ENCODE assay signal across 9 mouse cellular contexts in the genomic region with DNA sequence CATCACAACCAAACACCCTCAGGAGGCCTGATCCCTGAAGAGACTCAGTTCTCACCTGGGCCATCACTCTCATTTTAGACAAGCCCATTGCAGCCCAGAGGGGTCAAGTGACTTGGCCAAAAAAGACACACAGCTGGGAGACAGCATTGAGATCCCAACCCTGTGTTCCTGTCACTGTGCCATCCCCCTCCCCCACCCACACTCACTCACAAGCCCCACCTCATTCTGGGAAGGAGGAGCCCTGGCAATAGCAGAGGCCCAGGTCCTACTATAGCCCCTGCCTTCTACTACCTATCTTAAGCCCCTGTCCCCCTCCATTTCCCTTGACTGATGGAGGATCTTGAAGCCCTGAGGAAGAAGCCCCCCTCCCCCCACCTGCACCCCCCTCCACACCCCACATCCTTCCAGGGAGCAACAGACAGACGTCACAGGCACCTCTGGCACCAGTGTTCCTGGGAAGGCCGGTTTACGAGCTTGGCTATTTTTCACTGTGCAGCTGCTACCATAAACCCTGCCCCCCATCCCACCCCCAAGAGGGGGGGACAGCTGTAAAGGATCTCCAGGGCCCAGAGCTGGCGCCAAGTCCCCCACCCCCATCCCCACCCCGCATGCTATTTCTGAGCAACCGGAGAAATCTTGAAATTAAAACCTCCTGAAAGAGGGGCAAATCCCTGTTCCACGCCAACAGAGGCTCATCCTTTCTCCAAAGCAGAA. TPM values are rescaled to one million over a fixed set of nuclear protein-coding genes. Genes with fewer than 3 reads are reported as not detected.
DNase-seq lines count a peak whose midpoint lies in the region; ATAC-seq lines count a peak whose summit lies in the region.
"Had no signal": no experiment of that assay in that cellular context is flagged by ENCODE, and none has a peak within 500 bp of the region (broad histone marks: within the 10 kb centered on the region; RNA-seq: fewer than 3 reads in every experiment).

No protein-coding gene starts in this region.

- WGBS in embryonic facial prominence, embryonic 12.5 days: 13% methylated on average over 7 of the region's 7 CpGs
- 14% methylated on average over 7 of the region's 7 CpGs for WGBS in kidney, embryonic 14.5 days
- 57% methylated on average over 7 of the region's 7 CpGs for WGBS in liver, embryonic 12.5 days (ENCODE audit: insufficient replicate concordance)
- 50% methylated on average over 7 of the region's 7 CpGs for WGBS in hindbrain, embryonic 11.5 days

- no peak overlapping the region for H3K9ac ChIP-seq in embryonic facial prominence, embryonic 12.5 days
- H3K9ac ChIP-seq in kidney, embryonic 14.5 days (ENCODE audit: low read depth, low read length): no peak overlapping the region
- H3K9ac ChIP-seq in liver, embryonic 12.5 days: no peak overlapping the region
- H3K9ac ChIP-seq in hindbrain, embryonic 11.5 days (ENCODE audit: low read depth, low read length): no peak overlapping the region

- no peak overlapping the region; the same call in 1 of the 2 replicates for H3K4me2 ChIP-seq in embryonic facial prominence, embryonic 12.5 days (replicated peaks)
- H3K4me2 ChIP-seq in kidney, embryonic 14.5 days (replicated peaks; ENCODE audit: low read depth, low read length): 0 out of 2 replicates have a peak overlapping the region, but pooled peaks have one; percentile 2
- no peak overlapping the region for H3K4me2 ChIP-seq in liver, embryonic 12.5 days
- no peak overlapping the region for H3K4me2 ChIP-seq in hindbrain, embryonic 11.5 days (replicated peaks; ENCODE audit: low read depth, low read length)

- no peak overlapping the region for H3K4me3 ChIP-seq in embryonic facial prominence, embryonic 12.5 days
- no peak overlapping the region for H3K4me3 ChIP-seq in kidney, embryonic 14.5 days (ENCODE audit: low read length)
- no peak overlapping the region for H3K4me3 ChIP-seq in liver, embryonic 12.5 days
- H3K4me3 ChIP-seq in hindbrain, embryonic 11.5 days (ENCODE audit: low read depth, low read length): no peak overlapping the region

- H3K36me3 ChIP-seq in embryonic facial prominence, embryonic 12.5 days: peaks cover 16% of the 10 kb centered on the region
- no peaks in the 10 kb centered on the region for H3K36me3 ChIP-seq in kidney, embryonic 14.5 days (ENCODE audit: control insufficient read depth, insufficient read depth, low read length)
- no peaks in the 10 kb centered on the region for H3K36me3 ChIP-seq in liver, embryonic 12.5 days
- no peaks in the 10 kb centered on the region for H3K36me3 ChIP-seq in hindbrain, embryonic 11.5 days (ENCODE audit: control insufficient read depth, insufficient read depth, low read length)

- H3K4me1 ChIP-seq in embryonic facial prominence, embryonic 12.5 days: peaks cover 27% of the 10 kb centered on the region
- H3K4me1 ChIP-seq in kidney, embryonic 14.5 days (ENCODE audit: control insufficient read depth, insufficient read depth, low read length): peaks cover 28% of the 10 kb centered on the region
- H3K4me1 ChIP-seq in liver, embryonic 12.5 days: peaks cover 32% of the 10 kb centered on the region
- no peaks in the 10 kb centered on the region for H3K4me1 ChIP-seq in hindbrain, embryonic 11.5 days (replicated peaks; ENCODE audit: control insufficient read depth, insufficient read depth, low read length)

- H3K27ac ChIP-seq in embryonic facial prominence, embryonic 12.5 days: peak overlapping the region; percentile 82
- H3K27ac ChIP-seq in kidney, embryonic 14.5 days (ENCODE audit: low read depth, low read length): peak overlapping the region; percentile 85; the same call in 1 of the 2 replicates
- H3K27ac ChIP-seq in liver, embryonic 12.5 days: no peak overlapping the region; the same call in 1 of the 2 replicates
- no peak overlapping the region for H3K27ac ChIP-seq in hindbrain, embryonic 11.5 days (ENCODE audit: low read depth, low read length)

- no peaks in the 10 kb centered on the region for H3K27me3 ChIP-seq in embryonic facial prominence, embryonic 12.5 days
- no peaks in the 10 kb centered on the region for H3K27me3 ChIP-seq in kidney, embryonic 14.5 days (ENCODE audit: control insufficient read depth, insufficient read depth, low read length)
- H3K27me3 ChIP-seq in liver, embryonic 12.5 days (replicated peaks): peaks cover 10% of the 10 kb centered on the region
- no peaks in the 10 kb centered on the region for H3K27me3 ChIP-seq in hindbrain, embryonic 11.5 days (ENCODE audit: control insufficient read depth, insufficient read depth, low read length)

- intact Hi-C loops in heart, postnatal 10 days (cut with DNase I): no loop called here

- no peaks in the 10 kb centered on the region for H3K9me3 ChIP-seq in embryonic facial prominence, embryonic 12.5 days
- no peaks in the 10 kb centered on the region for H3K9me3 ChIP-seq in kidney, embryonic 14.5 days (ENCODE audit: control insufficient read depth, low read length)
- H3K9me3 ChIP-seq in liver, embryonic 12.5 days (replicated peaks): no peaks in the 10 kb centered on the region
- no peaks in the 10 kb centered on the region for H3K9me3 ChIP-seq in hindbrain, embryonic 11.5 days (ENCODE audit: control insufficient read depth, low read length)

- ATAC-seq in embryonic facial prominence, embryonic 12.5 days (ENCODE audit: insufficient number of reproducible peaks, insufficient read depth, low FRiP score, low TSS enrichment): 0 out of 2 replicates have a peak, but pooled peaks have one; percentile 18
- peak; percentile 78 for ATAC-seq in kidney, embryonic 14.5 days (ENCODE audit: low FRiP score, low TSS enrichment)
- no peak for ATAC-seq in cerebellum, adult (ENCODE audit: insufficient number of reproducible peaks, low FRiP score, low TSS enrichment)
- ATAC-seq in liver, embryonic 12.5 days: no peak
- no peak for ATAC-seq in hindbrain, embryonic 11.5 days (ENCODE audit: low FRiP score)

- DNase-seq in heart, postnatal 10 days: peak; percentile 53 to 57
- DNase-seq in heart, adult 9 months (ENCODE audit: low spot score in 2 of 2): no peak
- peak; percentile 62 to 88 for DNase-seq in lung, postnatal 4 days
- DNase-seq in hindbrain, embryonic 11.5 days (ENCODE audit: low spot score): no peak
- DNase-seq: adrenal gland, adult 2 months had no signal

RNA-seq across cellular contexts. Expression of a gene that starts 11.1 kb away (rescaled TPM):
- 10 to 100 TPM; 14.6 to 18.5 TPM for total RNA-seq in heart, postnatal 10 days (2021)
- 116 and 118 TPM in 2 replicates for polyA plus RNA-seq in embryonic facial prominence, embryonic 12.5 days (2016; fragmentation: Nextera tagmentation; extraction: Ambion mirVana)
- polyA plus RNA-seq in kidney, embryonic 14.5 days (2014; fragmentation: Nextera tagmentation; extraction: Ambion mirVana): 17.6 and 24.8 TPM in 2 replicates
- 7.2 and 9.8 TPM in 2 replicates for polyA plus RNA-seq in liver, embryonic 12.5 days (2016; fragmentation: Nextera tagmentation; extraction: Ambion mirVana)
- polyA plus RNA-seq in hindbrain, embryonic 11.5 days (2014; fragmentation: Nextera tagmentation; extraction: Ambion mirVana): 18.8 and 21.3 TPM in 2 replicates

RNA-seq across cellular contexts. Expression of a gene that starts 16.7 kb away (rescaled TPM):
- 100 to 1,000 TPM; 122 to 123 TPM for total RNA-seq in heart, postnatal 10 days (2021)
- 109 and 111 TPM in 2 replicates for polyA plus RNA-seq in embryonic facial prominence, embryonic 12.5 days (2016; fragmentation: Nextera tagmentation; extraction: Ambion mirVana)
- 106 and 129 TPM in 2 replicates for polyA plus RNA-seq in kidney, embryonic 14.5 days (2014; fragmentation: Nextera tagmentation; extraction: Ambion mirVana)
- 109 and 112 TPM in 2 replicates for polyA plus RNA-seq in liver, embryonic 12.5 days (2016; fragmentation: Nextera tagmentation; extraction: Ambion mirVana)
- polyA plus RNA-seq in hindbrain, embryonic 11.5 days (2014; fragmentation: Nextera tagmentation; extraction: Ambion mirVana): 108 TPM in 2 replicates

RNA-seq across cellular contexts. Expression of a gene that starts 16.9 kb away (rescaled TPM):
- 10 to 100 TPM; 19.6 to 20.5 TPM for total RNA-seq in heart, postnatal 10 days (2021)
- polyA plus RNA-seq in embryonic facial prominence, embryonic 12.5 days (2016; fragmentation: Nextera tagmentation; extraction: Ambion mirVana): 87.8 and 88.3 TPM in 2 replicates
- polyA plus RNA-seq in kidney, embryonic 14.5 days (2014; fragmentation: Nextera tagmentation; extraction: Ambion mirVana): 30.0 and 53.0 TPM in 2 replicates
- 39.9 and 40.4 TPM in 2 replicates for polyA plus RNA-seq in liver, embryonic 12.5 days (2016; fragmentation: Nextera tagmentation; extraction: Ambion mirVana)
- polyA plus RNA-seq in hindbrain, embryonic 11.5 days (2014; fragmentation: Nextera tagmentation; extraction: Ambion mirVana): 45.1 and 51.1 TPM in 2 replicates

RNA-seq across cellular contexts. Expression of a gene that starts 43.2 kb away (rescaled TPM):
- 1 to 10 TPM; 2.0 to 2.1 TPM for total RNA-seq in heart, postnatal 10 days (2021)
- polyA plus RNA-seq in embryonic facial prominence, embryonic 12.5 days (2016; fragmentation: Nextera tagmentation; extraction: Ambion mirVana): 1.5 and 1.9 TPM in 2 replicates
- 1.2 and 1.4 TPM in 2 replicates for polyA plus RNA-seq in kidney, embryonic 14.5 days (2014; fragmentation: Nextera tagmentation; extraction: Ambion mirVana)
- 10.8 and 11.6 TPM in 2 replicates for polyA plus RNA-seq in liver, embryonic 12.5 days (2016; fragmentation: Nextera tagmentation; extraction: Ambion mirVana)
- polyA plus RNA-seq in hindbrain, embryonic 11.5 days (2014; fragmentation: Nextera tagmentation; extraction: Ambion mirVana): 0.96 and 1.0 TPM in 2 replicates

RNA-seq across cellular contexts. Expression of a gene that starts 53.6 kb away (rescaled TPM):
- 1 to 10 TPM; 5.4 to 5.8 TPM for total RNA-seq in heart, postnatal 10 days (2021)
- polyA plus RNA-seq in embryonic facial prominence, embryonic 12.5 days (2016; fragmentation: Nextera tagmentation; extraction: Ambion mirVana): 4.9 and 5.1 TPM in 2 replicates
- polyA plus RNA-seq in kidney, embryonic 14.5 days (2014; fragmentation: Nextera tagmentation; extraction: Ambion mirVana): 2.2 and 4.3 TPM in 2 replicates
- polyA plus RNA-seq in liver, embryonic 12.5 days (2016; fragmentation: Nextera tagmentation; extraction: Ambion mirVana): 2.9 and 3.3 TPM in 2 replicates
- polyA plus RNA-seq in hindbrain, embryonic 11.5 days (2014; fragmentation: Nextera tagmentation; extraction: Ambion mirVana): 3.3 and 3.8 TPM in 2 replicates

Comparison
In these comparisons a context has a peak if more than half of its experiments do, and no peak if none do; other contexts are left out.
1. DNase-seq: peak in heart, postnatal 10 days (2 of 2) and lung, postnatal 4 days (2 of 2); none in heart, adult 9 months (0 of 2) and hindbrain, embryonic 11.5 days (single experiment).
2. ATAC-seq: peak in embryonic facial prominence, embryonic 12.5 days (single experiment) and kidney, embryonic 14.5 days (single experiment); none in cerebellum, adult (single experiment), liver, embryonic 12.5 days (single experiment) and hindbrain, embryonic 11.5 days (single experiment).
3. H3K27ac ChIP-seq: peak in embryonic facial prominence, embryonic 12.5 days (single experiment) and kidney, embryonic 14.5 days (single experiment); none in liver, embryonic 12.5 days (single experiment) and hindbrain, embryonic 11.5 days (single experiment).